Mouse (Mus musculus) intestine, embryonic 15.5 days (tissue): ENCODE data around the gene Rabgap1l. TPM values are rescaled to one million over a fixed set of nuclear protein-coding genes. Genes with fewer than 3 reads are reported as not detected.

Source experiments
- ATAC-seq: fragments of 200-750 bp; cut with Nextera tagmentation; 2 replicates; pipeline ENCODE4 v1.8.0; 2017; ENCODE audit warnings: moderate TSS enrichment, moderate library complexity
- H3K27ac ChIP-seq: fragments of 300-500 bp; sonication (generic); 2 replicates; pipeline ENCODE4 v1.5.1; 2015; ENCODE audit warnings: mild to moderate bottlenecking, inconsistent platforms
- H3K27me3 ChIP-seq: fragments of 300-500 bp; sonication (generic); replicated peaks from 2 replicates; pipeline ENCODE4 v1.6.1; 2015; ENCODE audit warnings: inconsistent platforms
- H3K36me3 ChIP-seq: fragments of 300-500 bp; sonication (generic); 2 replicates; pipeline ENCODE4 v1.6.1; 2015; ENCODE audit warnings: inconsistent platforms
- H3K4me1 ChIP-seq: fragments of 300-500 bp; sonication (generic); replicated peaks from 2 replicates; pipeline ENCODE4 v1.6.1; 2015; ENCODE audit warnings: inconsistent platforms
- H3K4me2 ChIP-seq: fragments of 300-500 bp; sonication (generic); replicated peaks from 2 replicates; pipeline ENCODE4 v1.6.1; 2015; ENCODE audit warnings: mild to moderate bottlenecking, inconsistent platforms
- H3K4me3 ChIP-seq: fragments of 300-500 bp; sonication (generic); replicated peaks from 2 replicates; pipeline ENCODE4 v1.5.1; 2015; ENCODE audit warnings: inconsistent platforms
- H3K9ac ChIP-seq: fragments of 300-500 bp; sonication (generic); 2 replicates; pipeline ENCODE4 v1.6.1; 2015; ENCODE audit warnings: inconsistent platforms
- H3K9me3 ChIP-seq: fragments of 300-500 bp; sonication (generic); 2 replicates; pipeline ENCODE4 v1.6.1; 2016; ENCODE audit warnings: inconsistent platforms
- WGBS: fragments of 180-500 bp; shearing (Covaris S2); methylation state at CpG from one replicate; pipeline ENCODE4 v1.1.7; 2015; 5-methylcytosine and 5-hydroxymethylcytosine counted together
- polyA plus RNA-seq: library from polyadenylated mRNA; unstranded; fragments of >200 nt; fragmentation: Nextera tagmentation; extraction: Ambion mirVana; gene quantifications from 2 replicates; pipeline ENCODE4 v1.2.1, GENCODE M21; 2015

The Rabgap1l gene
- polyA plus RNA-seq, 1 experiment from 2014 or later = 17.3 TPM

DNA sequence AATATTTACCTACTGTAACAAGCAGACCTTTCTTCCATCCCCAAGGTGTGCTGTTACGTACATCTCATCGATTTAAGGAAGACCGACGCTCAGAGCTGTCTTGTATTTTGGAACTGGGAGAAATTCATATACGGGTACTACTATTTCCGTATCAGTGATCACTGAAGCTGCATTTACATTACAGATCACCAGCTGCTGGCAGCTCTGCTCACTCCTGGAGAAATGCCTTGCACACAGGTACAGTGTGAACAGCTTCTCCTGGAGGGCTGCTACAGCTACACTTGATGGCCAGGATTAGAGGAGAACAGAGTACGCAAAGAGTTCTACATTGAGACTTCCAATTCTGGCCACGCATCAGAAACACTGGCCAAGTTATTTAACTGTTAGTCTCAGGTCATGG lies 257.4 kb downstream of the Rabgap1l start:
- no peak for ATAC-seq
- H3K36me3 ChIP-seq = no peaks in the 10 kb centered on the region
- H3K9me3 ChIP-seq = no peaks in the 10 kb centered on the region
- H3K4me2 ChIP-seq = no peak overlapping the region
- no peak overlapping the region for H3K9ac ChIP-seq
- 93% methylated on average over 8 of the region's 8 CpGs for WGBS
- no peak overlapping the region for H3K27ac ChIP-seq
- H3K27me3 ChIP-seq = no peaks in the 10 kb centered on the region
- no peak overlapping the region for H3K4me3 ChIP-seq
- H3K4me1 ChIP-seq = no peaks in the 10 kb centered on the region

DNA sequence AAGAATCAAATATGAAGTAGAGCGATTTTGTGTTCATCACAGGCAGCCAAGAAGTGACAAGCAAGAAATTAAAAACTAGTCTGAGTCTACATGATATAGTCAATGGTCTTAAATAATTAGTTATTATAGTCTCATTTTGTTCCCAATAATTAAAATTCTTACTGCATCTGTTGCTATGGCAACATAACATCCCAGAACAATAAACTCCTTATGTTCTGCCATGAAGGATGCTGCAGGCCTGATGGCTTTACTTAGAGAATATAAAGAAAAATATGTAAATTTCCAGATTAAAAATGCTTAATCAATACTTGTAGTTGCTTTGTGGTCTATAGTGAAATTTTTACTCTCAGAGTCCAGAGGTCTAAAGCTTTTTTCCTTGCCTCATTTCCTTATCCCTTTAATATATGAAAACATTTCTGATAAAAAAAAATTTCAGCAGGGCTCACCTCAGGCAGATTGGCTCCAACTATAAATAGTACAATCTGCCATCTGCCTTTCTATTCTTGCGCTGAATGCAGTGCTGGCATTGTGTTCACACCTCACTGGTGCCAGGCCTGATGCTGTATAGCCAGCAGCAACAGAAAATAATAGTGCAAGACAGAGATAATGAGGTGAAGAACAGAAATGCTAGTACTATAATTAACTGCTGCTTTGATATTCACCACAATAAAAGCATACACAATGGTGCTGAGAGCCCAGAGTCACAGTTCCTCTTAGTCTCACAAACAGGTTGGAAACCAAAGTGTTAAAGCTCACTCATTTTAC lies 258.3 kb downstream of the Rabgap1l start:
- H3K27ac ChIP-seq = no peak overlapping the region
- 92% methylated on average over 2 of the region's 2 CpGs for WGBS
- H3K4me2 ChIP-seq = no peak overlapping the region
- no peak overlapping the region for H3K9ac ChIP-seq
- H3K4me1 ChIP-seq = no peaks in the 10 kb centered on the region
- no peak overlapping the region for H3K4me3 ChIP-seq
- no peaks in the 10 kb centered on the region for H3K36me3 ChIP-seq
- no peaks in the 10 kb centered on the region for H3K9me3 ChIP-seq
- ATAC-seq = no peak
- no peaks in the 10 kb centered on the region for H3K27me3 ChIP-seq

DNA sequence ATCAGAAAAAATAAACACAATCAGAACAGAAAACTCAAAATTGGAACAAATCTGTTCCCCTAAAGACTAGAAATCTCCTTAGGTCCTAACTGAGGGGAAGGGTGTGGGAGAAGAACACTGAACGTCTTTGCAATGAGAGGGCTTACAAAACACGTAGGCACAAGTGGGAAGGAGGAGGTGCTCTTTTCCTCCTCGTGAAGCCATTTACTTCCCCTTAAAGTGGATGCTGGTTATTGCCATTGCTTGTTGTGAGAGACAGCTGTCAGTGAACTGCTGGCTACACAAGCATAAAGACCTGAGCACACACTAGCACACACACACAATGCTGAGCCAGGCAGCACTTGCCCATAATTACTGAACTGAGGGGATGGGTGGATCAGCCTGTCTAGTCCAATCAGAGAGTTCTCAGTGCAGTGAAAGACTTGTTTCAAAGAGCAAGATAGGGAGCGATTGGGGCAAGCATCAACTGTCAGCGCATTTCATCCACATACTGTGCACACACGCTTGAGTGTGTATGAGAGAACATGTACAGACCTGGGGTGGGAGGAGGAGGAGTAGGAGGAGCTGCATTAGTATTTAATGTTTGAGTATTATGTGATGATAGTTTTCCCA lies 259.7 kb downstream of the Rabgap1l start:
- 70% methylated on average over 6 of the region's 6 CpGs for WGBS

DNA sequence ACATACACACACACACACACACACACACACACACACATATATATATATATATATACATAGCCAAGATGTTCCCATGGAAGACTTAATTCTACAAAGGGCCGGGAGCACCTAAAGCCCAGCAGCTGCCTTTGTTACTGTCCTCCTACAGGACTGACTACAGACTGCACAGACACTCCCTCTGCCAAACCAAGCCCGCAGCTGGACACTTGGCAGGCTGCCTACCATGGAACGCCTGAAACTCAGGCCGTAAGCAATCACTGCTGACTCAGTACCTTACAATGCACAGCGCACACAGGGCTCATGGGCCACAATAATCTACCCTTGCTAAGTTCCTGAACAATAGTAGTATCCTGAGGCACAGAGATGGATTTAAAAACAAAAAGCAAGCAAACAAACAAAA lies 261.6 kb downstream of the Rabgap1l start:
- Histone ChIP-seq H3K4me2 (no peak overlapping the region), H3K4me3 (no peak overlapping the region), H3K4me1 (no peaks in the 10 kb centered on the region), H3K36me3 (no peaks in the 10 kb centered on the region), H3K9me3 (no peaks in the 10 kb centered on the region), H3K27ac (no peak overlapping the region), H3K27me3 (no peaks in the 10 kb centered on the region), H3K9ac (no peak overlapping the region)
- ATAC-seq = peak; percentile 89
- WGBS = 32% methylated on average over 5 of the region's 5 CpGs

More for the DNA sequence above, 259.7 kb downstream of the Rabgap1l start:
- Histone ChIP-seq H3K4me2 (no peak overlapping the region), H3K27me3 (no peaks in the 10 kb centered on the region), H3K4me1 (no peaks in the 10 kb centered on the region), H3K4me3 (no peak overlapping the region), H3K27ac (no peak overlapping the region), H3K36me3 (no peaks in the 10 kb centered on the region), H3K9me3 (no peaks in the 10 kb centered on the region), H3K9ac (no peak overlapping the region)
- no peak for ATAC-seq

DNA sequence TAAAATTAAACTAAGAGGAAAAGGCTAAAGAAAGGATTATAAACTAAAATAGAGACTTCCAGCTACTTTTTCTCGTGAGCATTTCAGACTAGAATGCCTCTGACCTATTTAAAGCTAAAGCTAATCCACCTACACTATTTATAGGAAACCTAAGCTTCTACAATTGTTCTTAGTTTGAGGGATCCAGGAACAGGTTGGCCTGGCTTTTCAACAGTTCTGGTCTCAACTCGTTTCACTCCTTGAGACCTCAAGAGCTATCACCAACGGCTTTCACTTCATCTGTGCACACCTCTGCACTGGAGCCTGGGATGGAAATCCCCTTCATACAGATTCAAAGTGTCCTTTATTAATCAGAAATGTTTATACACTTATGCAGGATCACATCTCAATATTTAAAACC lies 271.1 kb downstream of the Rabgap1l start:
- Histone ChIP-seq H3K9ac (no peak overlapping the region), H3K27ac (no peak overlapping the region), H3K9me3 (no peaks in the 10 kb centered on the region), H3K27me3 (no peaks in the 10 kb centered on the region), H3K4me2 (no peak overlapping the region), H3K4me1 (no peaks in the 10 kb centered on the region), H3K36me3 (no peaks in the 10 kb centered on the region), H3K4me3 (no peak overlapping the region)
- ATAC-seq = no peak
- 76% methylated on average over 3 of the region's 3 CpGs for WGBS

DNA sequence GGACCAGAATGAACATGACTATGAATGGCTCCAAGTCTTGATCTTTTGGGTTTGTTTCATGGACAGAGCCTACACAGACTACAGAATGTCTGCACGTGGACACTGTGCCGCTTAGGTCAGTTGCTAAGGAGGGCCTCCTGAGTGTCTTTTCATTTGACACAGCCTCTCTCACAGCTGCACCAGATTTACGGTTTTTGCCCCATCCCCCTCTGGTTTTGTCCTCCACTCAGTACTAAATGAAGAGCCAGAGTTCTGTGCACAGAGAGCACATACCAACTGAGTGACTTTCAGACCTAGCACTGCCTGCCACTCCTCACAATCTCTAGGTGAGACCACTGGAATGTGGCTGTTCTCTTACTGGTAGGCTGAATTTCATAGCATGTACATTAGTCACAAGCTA lies 272.3 kb downstream of the Rabgap1l start:
- H3K27ac ChIP-seq = no peak overlapping the region
- no peaks in the 10 kb centered on the region for H3K27me3 ChIP-seq
- no peak overlapping the region for H3K4me2 ChIP-seq
- no peaks in the 10 kb centered on the region for H3K4me1 ChIP-seq
- ATAC-seq = no peak
- H3K4me3 ChIP-seq = no peak overlapping the region
- H3K9me3 ChIP-seq = no peaks in the 10 kb centered on the region
- no peak overlapping the region for H3K9ac ChIP-seq
- H3K36me3 ChIP-seq = no peaks in the 10 kb centered on the region
- 46% methylated on average over 3 of the region's 3 CpGs for WGBS

DNA sequence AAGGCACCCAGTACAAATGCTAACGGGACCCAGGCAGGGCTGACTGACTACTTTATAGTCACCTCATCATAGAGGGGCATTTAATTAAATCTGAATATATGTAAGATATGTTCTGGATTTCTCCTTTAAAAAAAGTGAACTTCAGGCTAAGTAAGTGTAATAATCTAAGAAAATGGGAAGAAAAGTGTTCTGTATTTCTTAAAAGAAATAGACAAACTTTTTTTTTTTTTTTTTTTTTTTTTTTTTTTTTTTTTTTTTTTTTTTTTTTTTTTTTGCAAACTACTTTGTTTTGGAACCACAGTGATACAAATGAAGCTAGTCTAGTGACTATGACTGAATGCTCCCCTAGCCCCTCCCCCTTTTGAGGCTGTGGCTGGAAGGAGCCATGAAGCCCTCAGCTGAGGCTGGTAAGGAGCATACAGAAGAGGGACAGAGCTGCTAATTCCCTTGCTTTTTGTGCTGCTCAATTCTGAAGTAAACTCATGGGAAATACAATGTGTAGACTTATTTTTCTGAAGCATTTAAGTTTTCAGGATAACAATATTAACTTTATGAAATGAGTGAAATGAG lies 273.0 kb downstream of the Rabgap1l start:
- Histone ChIP-seq H3K4me1 (no peaks in the 10 kb centered on the region), H3K36me3 (no peaks in the 10 kb centered on the region)
- WGBS = 74% methylated on average over 1 of the region's 1 CpGs

DNA sequence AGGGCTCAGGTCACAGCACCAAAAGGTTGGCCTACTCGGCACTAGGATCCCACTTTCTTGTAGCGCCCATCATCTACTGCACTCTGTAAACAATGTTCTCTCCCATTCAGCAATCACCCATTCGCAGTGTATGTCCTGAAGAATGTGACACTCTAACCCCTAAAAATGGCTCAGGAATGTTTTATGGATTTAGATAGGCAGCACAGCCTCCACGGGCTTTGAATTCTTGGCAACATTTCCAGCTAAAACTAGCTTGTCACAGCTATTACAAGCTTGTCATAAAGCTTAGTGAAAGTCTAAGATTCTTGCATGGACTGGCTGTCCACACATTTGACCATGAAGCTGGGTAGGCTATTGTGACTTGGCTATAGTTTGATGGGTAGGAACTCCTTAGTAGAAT lies 274.5 kb downstream of the Rabgap1l start:
- Histone ChIP-seq H3K27ac (no peak overlapping the region), H3K4me3 (no peak overlapping the region), H3K9me3 (no peaks in the 10 kb centered on the region), H3K9ac (no peak overlapping the region), H3K4me1 (no peaks in the 10 kb centered on the region), H3K36me3 (no peaks in the 10 kb centered on the region), H3K27me3 (no peaks in the 10 kb centered on the region), H3K4me2 (no peak overlapping the region)
- ATAC-seq = no peak
- WGBS = 64% methylated on average over 4 of the region's 4 CpGs

More for the DNA sequence above, 273.0 kb downstream of the Rabgap1l start:
- no peak overlapping the region for H3K4me3 ChIP-seq
- H3K27ac ChIP-seq = no peak overlapping the region
- H3K9me3 ChIP-seq = no peaks in the 10 kb centered on the region
- H3K9ac ChIP-seq = no peak overlapping the region
- H3K27me3 ChIP-seq = no peaks in the 10 kb centered on the region
- ATAC-seq = no peak
- no peak overlapping the region for H3K4me2 ChIP-seq

DNA sequence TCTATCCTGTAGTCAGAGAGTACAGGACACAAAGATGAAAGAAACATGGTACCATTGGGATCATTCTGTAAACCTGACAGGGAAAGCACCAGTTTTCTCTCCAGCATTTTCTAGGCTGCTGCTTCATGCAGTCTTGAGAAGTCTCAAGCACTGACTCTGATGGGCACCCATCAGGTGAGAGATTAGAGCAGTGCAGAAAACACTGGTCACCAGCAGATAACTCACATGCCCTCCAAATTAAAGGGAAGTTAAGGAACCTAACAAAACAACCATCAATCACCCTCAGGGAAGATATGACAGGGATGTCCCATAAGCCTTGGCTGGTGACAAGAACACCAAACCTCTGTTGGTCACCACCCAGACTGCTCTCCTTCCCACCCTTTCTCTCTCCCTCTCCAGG lies 285.2 kb downstream of the Rabgap1l start:
- Histone ChIP-seq H3K27me3 (no peaks in the 10 kb centered on the region), H3K9ac (no peak overlapping the region), H3K36me3 (no peaks in the 10 kb centered on the region), H3K4me3 (no peak overlapping the region), H3K4me2 (no peak overlapping the region), H3K27ac (no peak overlapping the region), H3K4me1 (no peaks in the 10 kb centered on the region), H3K9me3 (no peaks in the 10 kb centered on the region)
- ATAC-seq = no peak

DNA sequence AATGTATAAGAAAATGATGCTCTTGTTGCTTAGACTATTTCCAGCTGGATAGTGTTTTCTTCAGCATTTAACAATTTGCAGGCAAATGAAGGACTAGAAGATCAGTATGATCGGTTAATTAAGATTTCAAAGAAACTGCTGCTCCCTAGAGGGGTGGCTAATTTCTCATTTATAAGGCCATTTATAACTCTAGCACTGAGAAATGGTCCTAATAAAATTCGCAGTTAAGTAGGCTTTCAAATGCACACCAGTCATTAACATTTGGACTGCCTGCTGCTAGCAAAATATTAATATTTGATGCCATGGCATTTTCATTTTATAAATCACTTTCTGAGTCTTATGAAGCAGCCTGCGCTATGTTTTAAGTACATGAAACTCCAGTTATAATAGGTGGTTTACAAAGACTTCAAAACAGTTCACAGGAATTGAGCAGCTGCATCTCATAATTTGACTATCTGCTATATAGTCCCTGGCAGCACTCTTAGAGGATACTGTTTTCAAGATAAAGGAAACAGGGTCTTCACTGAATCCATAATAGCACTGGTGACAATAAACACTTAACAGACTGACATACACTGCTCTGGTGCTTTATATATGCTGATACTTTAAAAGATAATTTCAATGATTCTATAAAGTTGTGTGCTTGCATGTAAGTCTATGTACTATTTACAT lies 296.0 kb downstream of the Rabgap1l start:
- WGBS = 64% methylated on average over 3 of the region's 3 CpGs
- Histone ChIP-seq H3K4me2 (no peak overlapping the region), H3K27me3 (no peaks in the 10 kb centered on the region)

DNA sequence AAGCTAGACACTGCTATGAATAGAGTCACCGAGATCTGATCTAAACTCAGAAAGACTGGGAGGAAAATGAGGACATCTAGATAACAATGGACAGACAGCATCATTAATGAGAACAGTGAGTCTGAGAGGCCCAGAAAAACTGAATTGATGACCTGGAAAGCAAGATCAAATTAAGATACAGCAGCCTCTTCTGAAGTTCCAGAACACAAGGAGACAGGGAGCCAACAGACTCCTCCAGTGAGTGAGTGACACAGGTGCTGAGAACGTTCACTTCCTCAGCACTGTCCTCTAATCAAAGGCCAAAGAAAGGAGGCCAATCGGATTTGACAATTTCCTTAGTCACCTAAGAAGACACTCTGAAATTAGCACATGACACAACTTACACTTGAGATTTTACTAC lies 307.3 kb downstream of the Rabgap1l start:
- H3K9ac ChIP-seq = no peak overlapping the region
- no peak overlapping the region for H3K4me3 ChIP-seq
- no peaks in the 10 kb centered on the region for H3K27me3 ChIP-seq
- no peak overlapping the region for H3K4me2 ChIP-seq
- H3K4me1 ChIP-seq = no peaks in the 10 kb centered on the region
- H3K36me3 ChIP-seq = no peaks in the 10 kb centered on the region
- no peak for ATAC-seq
- no peaks in the 10 kb centered on the region for H3K9me3 ChIP-seq
- no peak overlapping the region for H3K27ac ChIP-seq
- WGBS = 60% methylated on average over 3 of the region's 3 CpGs

More for the DNA sequence above, 296.0 kb downstream of the Rabgap1l start:
- Histone ChIP-seq H3K9ac (no peak overlapping the region), H3K27ac (no peak overlapping the region), H3K4me1 (no peaks in the 10 kb centered on the region), H3K9me3 (no peaks in the 10 kb centered on the region), H3K4me3 (no peak overlapping the region), H3K36me3 (no peaks in the 10 kb centered on the region)
- ATAC-seq = no peak

DNA sequence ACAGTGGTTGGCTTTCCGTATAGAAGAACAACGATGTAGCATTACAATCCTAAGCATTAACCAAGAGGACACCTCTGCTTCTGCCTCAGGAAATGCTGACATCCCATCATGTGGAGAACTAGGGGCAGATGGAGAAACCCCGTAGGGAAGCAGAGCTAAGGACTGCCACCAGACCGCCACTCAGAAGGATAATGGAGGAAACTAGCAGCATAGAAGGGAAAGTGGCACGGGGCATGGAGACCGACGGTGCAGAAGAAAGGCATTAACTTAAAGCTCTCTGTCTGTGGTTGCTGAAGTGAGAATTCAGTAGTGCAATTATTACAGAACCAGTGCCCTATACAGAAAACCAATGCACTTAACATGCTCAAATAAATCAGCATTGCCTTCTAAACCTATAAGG lies 308.0 kb downstream of the Rabgap1l start:
- WGBS = 94% methylated on average over 7 of the region's 7 CpGs
- H3K9me3 ChIP-seq = no peaks in the 10 kb centered on the region
- no peak for ATAC-seq
- H3K4me2 ChIP-seq = no peak overlapping the region
- H3K36me3 ChIP-seq = no peaks in the 10 kb centered on the region
- H3K9ac ChIP-seq = no peak overlapping the region
- no peaks in the 10 kb centered on the region for H3K27me3 ChIP-seq
- no peak overlapping the region for H3K4me3 ChIP-seq
- H3K27ac ChIP-seq = no peak overlapping the region
- no peaks in the 10 kb centered on the region for H3K4me1 ChIP-seq
